13 mouse cellular contexts compared by ENCODE assay signal in genomic region chr9:58063531-58063930, GRCm38 (mm10). TPM values are rescaled to one million over a fixed set of nuclear protein-coding genes. Genes with fewer than 3 reads are reported as not detected.
DNase-seq lines count a peak whose midpoint lies in the region; ATAC-seq lines count a peak whose summit lies in the region.
"Had no signal": no experiment of that assay in that cellular context is flagged by ENCODE, and none has a peak within 500 bp of the region (broad histone marks: within the 10 kb centered on the region; RNA-seq: fewer than 3 reads in every experiment).

TSS of gene Stra6 (plus strand) at chr9:58063788.

- 25% methylated on average over 3 of the region's 3 CpGs for WGBS in neural tube, embryonic 12.5 days

- no peak within 1 kb of the TSS for H3K4me2 ChIP-seq in neural tube, embryonic 12.5 days (replicated peaks)
- H3K4me2 ChIP-seq: intestine, embryonic 15.5 days; liver, embryonic 13.5 days had no signal

- peaks cover 17% of the 10 kb centered on the region for H3K4me1 ChIP-seq in megakaryocyte, embryonic 14.5 days
- H3K4me1 ChIP-seq in neural tube, embryonic 12.5 days, result peaks cover 27% of the 10 kb centered on the region

- DNase-seq in cerebellum, postnatal 25 days, result peak; percentile 59 to 62
- no peak for DNase-seq in cerebellum, adult 11 months
- DNase-seq in layer of hippocampus, adult 8-10 months (ENCODE audit: low spot score in 2 of 2), result peak in 1 of 2 experiments; percentile 40
- no peak for DNase-seq in thymus, adult 18-20 months
- no peak for DNase-seq in frontal cortex, postnatal 10 days (ENCODE audit: low spot score in 2 of 2)
- DNase-seq: adrenal gland, postnatal 14 days; cerebellum, adult 9-10 months; heart, adult 18-20 months; liver, embryonic 13.5 days had no signal

- no peak within 1 kb of the TSS for H3K27ac ChIP-seq in neural tube, embryonic 12.5 days
- H3K27ac ChIP-seq: intestine, embryonic 15.5 days; liver, embryonic 13.5 days had no signal

- H3K9ac ChIP-seq in neural tube, embryonic 12.5 days, result no peak within 1 kb of the TSS
- H3K9ac ChIP-seq: intestine, embryonic 15.5 days; liver, embryonic 13.5 days had no signal

- H3K9me3 ChIP-seq in megakaryocyte, embryonic 14.5 days, result no peaks in the 10 kb centered on the region
- no peaks in the 10 kb centered on the region for H3K9me3 ChIP-seq in neural tube, embryonic 12.5 days
- H3K9me3 ChIP-seq: intestine, embryonic 15.5 days; liver, embryonic 13.5 days had no signal

- no peak for ATAC-seq in megakaryocyte, adult 5-6 weeks (ENCODE audit: poor library complexity, severe bottlenecking)
- no peak for ATAC-seq in neural tube, embryonic 12.5 days (ENCODE audit: low FRiP score, low read depth)
- ATAC-seq: intestine, embryonic 15.5 days had no signal

- H3K27me3 ChIP-seq in megakaryocyte, embryonic 14.5 days (replicated peaks), result peaks cover 76% of the 10 kb centered on the region
- H3K27me3 ChIP-seq in neural tube, embryonic 12.5 days (replicated peaks), result peaks cover 18% of the 10 kb centered on the region; the same call in 1 of the 2 replicates

- H3K4me3 ChIP-seq in megakaryocyte, embryonic 14.5 days (replicated peaks), result peak within 1 kb of the TSS; percentile 20
- no peak within 1 kb of the TSS for H3K4me3 ChIP-seq in neural tube, embryonic 12.5 days
- H3K4me3 ChIP-seq: intestine, embryonic 15.5 days; liver, embryonic 13.5 days had no signal

- H3K36me3 ChIP-seq in megakaryocyte, embryonic 14.5 days (replicated peaks; ENCODE audit: low read length), result no peaks in the 10 kb centered on the region
- H3K36me3 ChIP-seq in neural tube, embryonic 12.5 days, result no peaks in the 10 kb centered on the region
- H3K36me3 ChIP-seq: intestine, embryonic 15.5 days; liver, embryonic 13.5 days had no signal

RNA-seq across cellular contexts. Expression of gene Stra6, which starts in this region (rescaled TPM):
- polyA plus RNA-seq in megakaryocyte, embryonic 14.5 days (2012; ENCODE audit: insufficient read depth, low replicate concordance), result not detected in 2 replicates
- not detected in 2 replicates for total RNA-seq in megakaryocyte, adult 5-6 weeks (2015)
- total RNA-seq in megakaryocyte, adult 5-6 weeks (2017), result not detected in 2 replicates
- 10 to 100 TPM; 17.0 to 22.6 (median 18.2) TPM for total RNA-seq in layer of hippocampus, adult 8-10 months (2022)
- polyA plus RNA-seq in neural tube, embryonic 12.5 days (2016; fragmentation: Nextera tagmentation; extraction: Ambion mirVana), result 40.5 and 46.6 TPM in 2 replicates

Comparison
In these comparisons a context has a peak if more than half of its experiments do, and no peak if none do; other contexts are left out.
1. RNA of gene Stra6 (total RNA-seq): 17.0 to 22.6 TPM in layer of hippocampus, adult 8-10 months; not detected in megakaryocyte, adult 5-6 weeks; every median in the first group is over 10 times any median in the second.
2. RNA of gene Stra6 (polyA plus RNA-seq): 40.5 to 46.6 TPM in neural tube, embryonic 12.5 days; not detected in megakaryocyte, embryonic 14.5 days; every median in the first group is over 10 times any median in the second.
3. DNase-seq: peak in cerebellum, postnatal 25 days (2 of 2); none in cerebellum, adult 11 months (single experiment), thymus, adult 18-20 months (0 of 2) and frontal cortex, postnatal 10 days (0 of 2).